Mouse (Mus musculus): ENCODE measurements around the gene Orm1.

Gene Orm1

DNA sequence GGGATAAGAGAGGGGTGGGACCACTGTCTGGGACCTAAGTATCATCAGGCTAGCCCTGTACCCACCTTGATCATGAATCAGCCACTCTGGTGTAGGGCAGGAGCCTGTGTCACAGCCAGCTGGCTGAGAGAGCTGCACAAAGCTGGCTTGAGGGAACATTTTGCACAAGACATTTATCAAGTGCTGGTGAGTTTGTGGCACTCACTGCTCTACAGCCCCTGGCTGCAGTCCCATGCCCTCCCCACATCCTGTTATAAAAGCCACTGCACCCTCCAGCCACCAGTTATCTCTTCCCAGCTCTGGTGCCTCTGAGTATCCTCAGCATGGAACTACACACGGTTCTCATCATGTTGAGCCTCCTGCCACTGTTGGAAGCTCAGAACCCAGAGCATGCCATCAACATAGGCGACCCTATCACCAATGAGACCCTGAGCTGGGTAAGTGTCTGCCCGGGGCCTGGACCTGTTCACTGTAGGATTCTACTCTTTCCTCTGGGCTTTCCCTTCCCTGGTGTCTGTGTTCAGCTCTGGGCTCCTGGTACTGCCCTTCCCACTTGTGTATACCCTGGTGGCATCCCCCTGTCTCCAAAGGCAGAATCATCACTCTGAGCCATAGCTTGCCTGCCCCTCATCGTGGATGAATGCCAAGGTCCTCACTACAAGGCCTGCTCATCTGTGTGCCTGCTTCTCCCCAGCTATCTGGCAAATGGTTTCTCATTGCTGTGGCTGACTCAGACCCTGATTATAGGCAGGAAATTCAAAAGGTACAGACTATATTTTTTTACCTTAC lies 11.7 kb downstream of the Orm1 start, which contains the start of gene Orm3:
Gene Orm3 (plus strand): TSS at position 286 of the 789 bp plus-strand sequence.
- DNase-seq (ENCODE audit: low read depth, low spot score) = no peak

DNA sequence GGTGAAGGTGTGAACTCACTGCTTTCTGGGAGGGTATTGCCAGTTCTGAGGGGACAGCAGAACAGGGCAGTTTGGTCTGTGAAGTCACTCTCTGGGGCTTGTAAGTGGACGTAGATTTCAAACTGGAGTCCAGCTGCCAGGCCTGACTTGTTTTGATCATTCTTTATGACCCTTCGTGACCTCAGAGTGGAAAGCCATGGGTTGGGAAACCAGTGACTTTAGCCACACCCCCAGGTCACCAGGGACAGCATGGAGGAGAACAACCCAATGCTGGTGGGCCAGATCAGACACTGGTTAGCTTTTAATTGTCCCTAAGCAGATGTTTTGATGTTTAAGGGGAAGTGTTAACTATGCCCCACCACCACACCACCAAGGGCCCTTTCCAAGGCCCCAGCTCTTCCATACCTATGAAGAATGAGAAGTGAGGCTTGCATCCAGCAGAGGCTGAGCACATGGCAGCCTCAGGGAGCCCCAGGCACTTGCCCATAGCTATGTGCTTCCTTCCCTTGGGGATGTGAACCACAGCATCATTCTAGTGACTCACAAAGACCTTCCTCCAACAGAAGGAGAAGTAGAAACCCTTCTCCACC lies 12.7 kb downstream of the Orm1 start:
- no peak for DNase-seq (ENCODE audit: low read depth, low spot score)

DNA sequence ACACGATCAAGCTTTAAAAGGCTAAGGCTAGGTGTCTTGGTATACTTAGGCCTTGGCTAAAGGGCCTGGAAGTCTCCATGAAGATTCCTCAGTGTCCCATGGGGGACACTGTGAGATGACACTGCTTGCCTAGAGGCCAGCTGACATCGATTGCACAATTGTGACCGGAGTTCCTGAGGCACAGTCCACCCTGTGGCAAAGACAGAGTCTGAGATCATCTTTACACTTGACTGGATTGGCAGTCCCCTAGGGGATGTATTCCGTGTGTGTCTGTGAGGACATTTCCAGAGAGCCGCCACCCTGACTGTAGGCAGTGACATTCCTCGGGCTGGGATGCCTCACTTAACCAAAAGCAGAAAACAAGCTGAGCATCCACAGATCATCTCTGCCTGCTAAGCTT lies 15.5 kb downstream of the Orm1 start:
- DNase-seq (ENCODE audit: low read depth, low spot score) = no peak

DNA sequence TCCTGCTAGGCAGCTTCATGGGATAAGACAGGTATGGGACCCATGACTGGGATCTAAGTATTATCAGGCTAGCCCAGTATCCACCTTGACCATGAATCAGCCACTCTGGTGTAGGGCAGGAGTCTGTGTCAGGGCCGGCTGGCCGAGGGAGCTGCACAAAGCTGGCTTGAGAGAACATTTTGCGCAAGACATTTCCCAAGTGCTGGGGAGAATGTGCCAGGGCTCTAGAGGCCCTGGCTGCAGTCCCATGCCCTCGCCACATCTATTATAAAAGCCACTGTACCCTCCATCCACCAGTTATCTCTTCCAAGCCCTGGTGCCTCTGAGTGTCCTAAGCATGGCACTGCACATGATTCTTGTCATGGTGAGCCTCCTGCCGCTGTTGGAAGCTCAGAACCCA lies 17.8 kb downstream of the Orm1 start, which contains the start of gene Orm2:
Gene Orm2 (plus strand): TSS at position 300 of the 400 bp plus-strand sequence.
- no peak for DNase-seq (ENCODE audit: low read depth, low spot score)

DNA sequence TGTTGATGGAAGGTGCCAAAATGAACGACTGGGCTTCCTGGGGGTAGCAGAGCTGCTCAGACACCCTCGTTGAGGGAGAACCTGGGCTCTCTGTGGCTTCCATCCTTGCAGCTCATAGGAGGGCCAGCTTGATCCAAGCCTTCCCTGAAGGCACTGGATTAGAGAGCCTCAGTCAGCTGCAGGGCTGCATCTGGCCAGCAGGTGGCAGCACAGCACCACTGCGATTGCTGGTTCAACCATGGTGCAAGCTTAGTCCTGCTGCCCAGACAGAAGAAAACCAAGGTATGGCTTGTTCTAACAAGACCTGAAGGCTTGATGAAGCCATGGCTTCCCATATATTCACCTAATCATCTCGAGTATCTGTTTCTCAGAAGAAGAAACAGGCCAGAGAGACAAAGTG lies 24.2 kb downstream of the Orm1 start:
- DNase-seq (ENCODE audit: low read depth, low spot score) = peak; percentile 72

DNA sequence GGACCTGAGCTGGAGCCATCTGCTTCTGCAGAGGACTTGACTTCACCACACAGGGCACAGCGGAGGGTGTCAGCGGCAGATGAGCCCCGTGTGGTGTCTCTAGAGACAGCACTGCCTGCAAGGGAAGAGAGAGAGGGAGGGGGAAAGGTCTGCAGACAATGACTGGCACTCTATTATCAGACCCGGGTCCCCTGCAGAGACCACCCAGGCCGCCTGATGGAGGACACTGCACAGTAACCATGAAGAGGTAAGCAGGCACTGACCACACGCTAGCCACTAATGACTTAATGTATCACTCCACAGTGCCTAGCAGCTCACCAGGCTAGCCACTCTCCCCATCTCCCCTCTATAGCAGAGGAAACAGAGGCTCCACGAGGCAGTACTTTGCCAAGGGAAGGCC lies 26.5 kb downstream of the Orm1 start:
- DNase-seq (ENCODE audit: low read depth, low spot score) = no peak

DNA sequence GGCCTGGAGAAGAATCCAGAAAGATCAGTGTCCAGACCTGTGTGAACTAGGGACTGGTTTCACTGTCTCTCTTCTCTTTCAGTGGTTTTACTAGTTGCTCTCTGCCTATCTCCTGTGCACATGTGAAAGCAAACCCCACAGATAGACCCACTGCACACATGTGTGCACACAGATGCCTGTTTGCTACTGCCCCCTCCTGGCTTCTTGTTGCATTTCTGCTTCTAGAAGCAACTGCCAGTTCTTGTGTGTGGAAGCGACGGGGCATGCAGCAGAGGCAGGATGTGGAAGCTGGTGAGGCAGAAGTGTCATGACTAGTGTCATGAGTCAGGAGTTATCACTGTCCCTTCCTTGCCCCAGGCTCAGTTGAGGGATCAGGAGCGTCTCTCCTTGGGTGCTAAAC lies 27.5 kb downstream of the Orm1 start:
- peak; percentile 80 for DNase-seq (ENCODE audit: low read depth, low spot score)

DNA sequence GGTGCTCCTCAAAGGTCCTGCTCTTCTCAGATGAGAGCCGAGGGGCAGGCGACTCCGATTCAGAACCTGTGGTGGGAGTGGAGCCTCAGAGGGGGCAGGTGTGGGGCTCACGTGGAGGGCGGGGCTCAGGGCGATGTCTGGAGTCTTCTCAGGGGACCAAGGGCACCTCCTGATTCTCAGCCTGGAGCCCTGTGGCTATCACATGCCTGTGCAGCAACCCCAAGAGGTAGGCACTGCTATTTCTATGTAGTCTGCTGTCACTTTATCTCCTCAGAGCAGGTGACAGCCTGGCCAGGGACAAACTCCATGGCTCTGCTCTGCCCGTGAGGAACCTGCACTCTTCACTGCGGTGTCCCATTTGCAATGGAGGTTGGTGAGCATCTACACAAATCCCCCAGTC lies 29.0 kb downstream of the Orm1 start:
- DNase-seq (ENCODE audit: low read depth, low spot score) = no peak

DNA sequence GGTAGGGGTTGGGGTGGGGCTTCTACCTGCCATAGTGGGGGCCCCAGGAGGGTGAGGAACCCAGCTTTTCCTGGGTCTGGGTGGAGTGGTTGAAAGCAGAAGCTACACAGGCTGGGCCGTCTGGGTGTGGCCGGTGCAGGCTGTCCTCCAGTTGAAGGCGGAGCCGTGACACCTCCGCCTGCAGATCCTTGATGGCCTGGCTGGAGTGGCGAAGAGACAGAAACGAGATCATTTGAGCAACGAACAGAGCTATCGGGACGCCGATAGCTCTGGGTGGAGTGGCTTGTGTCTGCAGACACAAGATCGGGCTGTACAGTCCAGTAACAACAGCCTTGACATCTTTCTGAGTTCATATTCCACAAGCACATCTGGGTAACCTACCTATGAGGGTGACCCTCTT lies 30.0 kb downstream of the Orm1 start:
- no peak for DNase-seq (ENCODE audit: low read depth, low spot score)

DNA sequence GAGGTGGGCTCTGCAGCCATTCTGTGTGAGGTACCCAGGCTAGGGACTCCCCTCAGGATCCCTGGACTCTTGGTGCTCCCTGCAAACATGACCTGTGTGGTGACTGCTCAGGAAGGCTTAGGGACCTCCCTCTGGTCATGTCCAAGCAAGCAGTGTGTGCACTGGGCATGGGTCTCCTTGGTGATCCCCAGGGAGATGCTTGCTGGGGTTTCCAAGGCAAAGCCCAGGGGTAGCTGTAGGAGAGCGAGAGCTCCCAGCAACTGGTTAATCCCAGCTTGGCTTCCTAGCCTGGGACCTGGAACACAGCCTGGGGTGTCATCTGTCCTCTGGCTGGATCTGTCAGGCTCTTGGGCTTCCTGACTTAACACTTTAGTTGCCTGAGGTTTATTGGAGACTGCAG lies 31.0 kb downstream of the Orm1 start:
- no peak for DNase-seq (ENCODE audit: low read depth, low spot score)

DNA sequence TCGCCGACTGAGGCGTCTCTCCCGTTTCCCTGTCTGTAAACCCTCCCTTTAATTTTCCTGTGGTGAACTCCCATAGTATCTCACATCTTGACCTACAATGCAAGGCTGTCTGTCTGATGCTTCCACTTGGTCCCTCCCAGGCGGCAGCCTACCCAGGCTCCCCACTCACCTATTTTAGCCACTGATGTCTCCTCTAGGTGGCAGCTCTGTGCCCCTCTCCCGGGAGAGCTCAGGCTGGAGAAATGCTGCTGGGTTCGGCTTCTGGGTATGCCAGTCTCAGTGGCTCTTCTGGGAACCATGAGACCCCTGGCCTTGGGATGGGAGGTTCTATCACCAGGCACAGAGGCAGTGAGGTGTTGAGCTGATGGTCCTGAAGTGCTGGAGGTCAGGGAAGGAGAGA lies 33.1 kb downstream of the Orm1 start:
- no peak for DNase-seq (ENCODE audit: low read depth, low spot score)

DNA sequence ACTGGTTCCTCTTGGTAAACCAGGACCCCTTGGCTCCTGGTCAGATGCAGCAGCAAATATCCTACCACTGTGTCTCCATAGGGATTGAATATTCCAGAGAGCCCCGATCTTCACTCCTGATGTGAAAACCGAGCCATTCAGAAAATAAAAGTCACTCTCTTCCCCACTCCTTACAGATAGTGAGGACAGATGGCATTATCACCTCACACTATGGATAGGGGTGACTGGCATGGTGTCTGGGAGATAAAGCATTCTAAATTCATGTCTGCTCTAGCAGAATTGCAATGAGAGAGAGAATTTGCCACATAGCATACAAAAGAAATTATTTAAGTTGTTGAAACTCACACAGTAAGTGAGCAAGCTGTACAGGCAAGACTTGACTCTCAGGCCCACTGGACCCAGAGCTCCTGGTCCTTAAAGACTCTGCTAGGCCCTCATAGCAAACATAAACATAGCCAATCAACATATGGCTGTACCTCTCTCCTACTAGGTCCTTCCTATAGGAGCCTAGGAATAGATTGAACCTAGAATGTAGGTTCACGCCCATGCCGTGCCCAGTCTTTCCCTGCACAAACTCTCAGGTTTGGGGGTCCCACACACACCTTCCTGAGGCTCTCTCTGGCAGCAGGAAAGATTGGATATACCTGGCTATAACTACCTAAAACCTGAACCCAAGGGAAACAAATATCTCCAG lies 38.5 kb downstream of the Orm1 start:
- no peak for DNase-seq (ENCODE audit: low read depth, low spot score)

DNA sequence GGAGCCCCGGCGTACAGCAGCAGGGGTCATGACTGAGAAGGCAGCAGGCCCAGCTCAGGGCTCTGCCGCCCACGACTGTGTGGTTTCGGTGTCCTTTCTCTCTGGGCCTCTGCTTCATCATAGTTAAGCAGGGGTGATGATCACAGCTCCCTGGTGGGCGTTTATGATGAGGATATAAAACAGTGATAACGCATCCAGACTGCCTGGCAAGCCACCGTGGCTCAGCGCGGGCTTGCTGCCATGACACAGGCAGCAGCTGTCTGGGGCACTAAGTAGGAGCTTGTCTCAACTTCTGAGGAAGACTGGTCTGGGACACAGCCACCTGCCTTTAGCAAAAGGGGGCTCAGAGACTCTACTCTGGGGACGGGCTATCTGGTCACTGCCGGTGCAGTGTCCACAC lies 39.1 kb downstream of the Orm1 start:
- no peak for DNase-seq (ENCODE audit: low read depth, low spot score)

DNA sequence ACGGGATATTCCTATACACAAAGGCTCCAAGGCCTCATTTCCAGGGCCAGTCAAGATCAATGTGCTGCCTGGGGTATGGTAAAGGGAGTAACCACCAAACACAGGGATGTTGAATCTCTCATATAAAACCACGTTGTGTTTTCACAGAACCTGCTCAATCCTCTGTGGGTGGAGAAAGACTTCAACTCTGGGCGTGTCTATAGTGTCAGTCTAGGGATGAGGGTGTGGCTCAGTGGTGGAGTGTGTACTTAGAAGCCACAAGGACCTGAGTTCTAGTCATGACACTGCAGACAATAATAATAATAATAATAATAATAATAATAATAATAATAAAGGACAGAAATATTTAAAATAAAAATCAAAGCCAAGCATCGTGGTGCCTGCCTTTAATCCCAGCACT lies 39.9 kb downstream of the Orm1 start:
- DNase-seq (ENCODE audit: low read depth, low spot score) = no peak

DNA sequence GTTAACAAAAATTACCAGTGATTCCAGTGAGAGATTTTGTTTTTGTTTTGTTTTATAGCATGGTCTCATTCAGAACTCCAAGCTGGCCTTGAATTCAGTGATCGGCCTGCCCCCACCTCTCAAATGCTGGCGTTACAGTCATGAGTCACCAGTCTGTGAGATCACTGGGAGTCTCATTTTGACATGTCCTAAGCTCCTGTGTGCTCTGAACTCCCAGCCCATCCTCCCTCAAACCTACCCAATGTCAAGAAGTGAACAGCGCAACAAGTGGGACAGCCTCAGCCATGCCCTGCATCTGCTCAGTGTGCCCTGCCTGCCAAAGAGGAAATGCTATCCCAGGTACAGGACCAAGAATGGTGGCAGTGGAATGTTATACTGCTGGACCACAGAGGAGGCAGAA lies 40.9 kb downstream of the Orm1 start:
- DNase-seq (ENCODE audit: low read depth, low spot score) = no peak

DNA sequence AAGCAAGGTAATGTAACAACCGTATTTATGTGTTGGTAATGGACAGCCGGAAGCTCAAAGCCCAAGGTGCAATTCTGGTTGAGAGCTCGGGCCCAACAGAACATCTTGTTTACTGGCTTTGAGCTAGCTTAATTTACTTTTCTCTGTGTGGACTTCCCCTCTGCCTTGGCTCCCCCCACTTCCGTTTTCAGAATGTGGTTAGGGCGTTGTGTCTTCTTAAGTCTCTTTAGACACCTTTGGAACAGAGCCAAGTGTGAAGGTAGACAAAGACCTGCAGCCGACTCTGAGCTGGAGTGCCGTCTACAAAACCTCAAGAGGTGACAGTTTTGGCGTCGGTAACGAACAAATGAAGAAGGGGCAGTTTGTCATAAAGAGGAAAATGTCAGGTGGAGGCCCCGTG lies 41.4 kb downstream of the Orm1 start:
- DNase-seq (ENCODE audit: low read depth, low spot score) = peak; percentile 88

DNA sequence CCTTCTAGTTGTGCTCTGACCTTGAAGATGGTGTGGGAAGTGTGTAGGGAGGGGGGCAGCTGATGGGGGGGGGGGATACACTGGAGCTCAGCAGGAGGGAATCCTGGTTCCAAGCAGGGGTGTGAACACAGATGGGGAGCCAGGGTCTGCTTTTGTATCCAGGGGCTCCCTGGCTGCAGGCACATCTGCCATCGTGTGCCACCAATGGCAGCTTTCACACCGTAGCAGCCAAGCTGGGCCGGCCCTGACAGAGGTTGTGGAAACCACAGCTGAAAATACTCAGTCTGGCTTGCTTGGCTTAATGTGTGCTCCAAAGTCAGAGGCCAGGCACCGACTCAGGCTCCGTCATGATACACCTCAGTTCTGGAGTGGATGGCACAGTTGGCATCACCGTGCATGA lies 43.7 kb downstream of the Orm1 start:
- no peak for DNase-seq (ENCODE audit: low read depth, low spot score)

DNA sequence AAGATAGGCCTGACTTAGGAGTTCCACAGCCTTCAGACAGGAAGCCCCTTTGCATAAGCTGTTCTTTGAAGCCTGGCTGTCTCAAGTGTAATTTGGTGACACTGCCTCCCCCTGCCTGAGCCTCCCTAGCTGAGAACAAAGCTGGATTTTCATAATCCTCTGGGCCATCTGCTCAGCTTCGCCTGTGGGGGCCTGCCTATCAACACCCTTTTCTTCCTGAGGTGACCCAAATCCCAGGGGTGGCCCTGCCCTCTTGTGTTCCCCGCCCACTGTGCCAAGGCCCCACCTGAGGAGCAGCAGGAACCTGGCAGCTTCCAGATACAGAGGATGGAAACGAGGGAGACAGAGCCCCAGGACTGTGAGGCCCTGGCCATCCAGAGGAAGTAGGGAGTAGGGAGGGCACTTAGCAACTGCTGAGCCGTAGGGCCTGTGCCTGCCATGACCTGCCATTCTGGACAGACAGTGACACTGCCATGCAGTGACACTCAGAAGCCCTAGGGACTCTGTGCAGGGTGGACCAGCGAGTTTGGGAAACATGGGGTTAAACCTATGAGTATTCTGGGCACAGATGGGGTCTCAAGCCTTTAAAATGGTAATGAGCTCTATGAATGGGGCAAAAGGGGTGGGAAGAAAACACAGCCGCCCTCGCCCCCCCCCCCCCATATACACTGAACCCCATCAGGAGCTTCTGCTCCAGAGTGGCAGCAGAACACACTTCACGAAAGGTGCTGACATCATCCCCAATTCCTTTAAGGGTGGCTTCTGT lies 44.9 kb downstream of the Orm1 start:
- peak; percentile 30 for DNase-seq (ENCODE audit: low read depth, low spot score)

DNA sequence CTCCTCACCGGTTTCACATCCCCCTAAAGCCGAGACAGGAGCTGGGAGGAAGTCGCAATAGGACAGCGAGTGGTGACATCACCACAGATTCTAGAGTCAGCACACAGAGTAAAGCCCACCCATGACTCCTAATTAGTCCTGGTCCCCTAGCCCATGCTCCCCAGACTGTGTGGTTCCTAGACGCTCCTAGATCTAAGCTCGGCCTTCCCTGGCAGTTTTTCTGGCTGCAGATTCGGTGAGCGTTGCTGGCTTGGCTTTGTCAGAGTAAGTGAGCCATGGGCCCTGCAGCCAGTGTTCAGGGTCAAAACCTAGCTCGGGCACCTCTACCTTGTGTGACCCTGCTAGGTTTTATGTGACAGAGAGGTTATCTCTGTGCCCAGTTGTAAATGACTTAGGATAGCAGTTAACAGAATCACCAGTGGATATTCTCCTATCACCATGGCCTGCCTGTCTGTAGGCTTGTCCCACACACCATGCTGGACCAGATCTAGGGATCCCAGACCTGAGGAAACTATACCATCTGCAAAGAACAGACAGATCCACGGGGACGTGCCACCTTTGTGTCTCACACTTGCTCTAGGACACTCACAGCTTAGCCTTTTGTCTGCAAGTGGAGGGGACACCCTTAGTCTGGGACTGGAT lies 45.6 kb downstream of the Orm1 start:
- DNase-seq (ENCODE audit: low read depth, low spot score) = peak; percentile 55

DNA sequence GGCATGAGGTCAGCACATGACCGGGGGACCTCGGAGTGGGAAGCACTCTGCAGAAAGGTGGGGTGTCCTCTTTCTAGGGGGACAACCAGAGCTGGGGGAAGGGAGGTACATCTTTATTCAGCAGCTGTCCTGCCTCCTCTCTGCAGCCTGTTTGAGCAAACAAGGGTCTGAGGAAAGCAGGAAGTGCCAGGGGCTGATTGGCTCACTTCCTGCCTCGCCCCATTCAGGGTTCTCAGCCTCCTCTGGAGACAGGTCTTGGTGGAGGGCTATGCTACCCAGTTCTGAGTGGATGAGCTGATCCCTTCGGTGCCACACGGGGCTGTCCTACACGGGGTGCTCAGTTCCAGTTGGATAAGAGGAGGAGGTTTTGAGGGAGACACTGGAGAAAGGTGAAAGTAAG lies 47.0 kb downstream of the Orm1 start:
- no peak for DNase-seq (ENCODE audit: low read depth, low spot score)
